Mouse (Mus musculus) kidney, postnatal 0 days (tissue): Measurements from ENCODE around the gene Olfr1328. TPM values are rescaled to one million over a fixed set of nuclear protein-coding genes. Genes with fewer than 3 reads are reported as not detected.
"Not testable (repeated sequence)": the region's sequence is repeated elsewhere in the genome, so short reads cannot be mapped to it uniquely, and the experiment has no call there.

Source experiments
- ATAC-seq: fragments of 200-750 bp; cut with Nextera tagmentation; replicated peaks from 2 replicates; pipeline ENCODE4 v1.8.0; 2017; ENCODE audit warnings: low read depth, moderate number of reproducible peaks, moderate TSS enrichment, moderate library complexity; ENCODE audit not compliant: low FRiP score
- DNase-seq: peaks from one replicate; pipeline ENCODE4 v3.0.0-alpha.2; 2016; ENCODE audit warnings: low spot score
- H3K27ac ChIP-seq: fragments of 300-500 bp; sonication (generic); 2 replicates; pipeline ENCODE4 v1.5.1; 2014; ENCODE audit warnings: mild to moderate bottlenecking
- H3K27me3 ChIP-seq: fragments of 300-500 bp; sonication (generic); 2 replicates; pipeline ENCODE4 v1.6.1; 2014; ENCODE audit warnings: low read length, mixed read lengths; ENCODE audit not compliant: insufficient read depth
- H3K36me3 ChIP-seq: fragments of 300-500 bp; sonication (generic); 2 replicates; pipeline ENCODE4 v1.6.1; 2014; ENCODE audit warnings: low read length, mixed read lengths; ENCODE audit not compliant: insufficient read depth
- H3K4me1 ChIP-seq: fragments of 300-500 bp; sonication (generic); replicated peaks from 2 replicates; pipeline ENCODE4 v1.6.1; 2014; ENCODE audit warnings: antibody characterized with exemption, low read length, mixed read lengths; ENCODE audit not compliant: insufficient read depth
- H3K4me2 ChIP-seq: fragments of 300-500 bp; sonication (generic); 2 replicates; pipeline ENCODE4 v1.6.1; 2014; ENCODE audit warnings: mild to moderate bottlenecking, low read length, moderate library complexity, mixed read lengths
- H3K4me3 ChIP-seq: fragments of 300-500 bp; sonication (generic); replicated peaks from 2 replicates; pipeline ENCODE4 v1.5.1; 2014; ENCODE audit warnings: low read depth, low read length
- H3K9ac ChIP-seq: fragments of 300-500 bp; sonication (generic); 2 replicates; pipeline ENCODE4 v1.6.1; 2014; ENCODE audit warnings: low read depth, low read length
- H3K9me3 ChIP-seq: fragments of 300-500 bp; sonication (generic); replicated peaks from 2 replicates; pipeline ENCODE4 v1.6.1; 2016; ENCODE audit warnings: low read length, inconsistent platforms, mixed read lengths
- CTCF ChIP-seq: IDR thresholded peaks from 2 replicates; pipeline ENCODE4 v1.5.1; 2016; ENCODE audit warnings: antibody characterized with exemption, low read depth, mild to moderate bottlenecking, moderate library complexity
- WGBS: fragments of 180-500 bp; shearing (Covaris S2); extraction: QIAGEN DNeasy Blood & Tissue Kit; methylation state at CpG from one replicate; pipeline ENCODE4 v1.1.7; 2014; 5-methylcytosine and 5-hydroxymethylcytosine counted together
- polyA plus RNA-seq: library from polyadenylated mRNA; unstranded; fragments of >200 nt; fragmentation: Nextera tagmentation; extraction: Ambion mirVana; gene quantifications from 2 replicates; pipeline ENCODE4 v1.2.1, GENCODE M21; 2015

The Olfr1328 gene
- polyA plus RNA-seq: not detected in 2 replicates

DNA sequence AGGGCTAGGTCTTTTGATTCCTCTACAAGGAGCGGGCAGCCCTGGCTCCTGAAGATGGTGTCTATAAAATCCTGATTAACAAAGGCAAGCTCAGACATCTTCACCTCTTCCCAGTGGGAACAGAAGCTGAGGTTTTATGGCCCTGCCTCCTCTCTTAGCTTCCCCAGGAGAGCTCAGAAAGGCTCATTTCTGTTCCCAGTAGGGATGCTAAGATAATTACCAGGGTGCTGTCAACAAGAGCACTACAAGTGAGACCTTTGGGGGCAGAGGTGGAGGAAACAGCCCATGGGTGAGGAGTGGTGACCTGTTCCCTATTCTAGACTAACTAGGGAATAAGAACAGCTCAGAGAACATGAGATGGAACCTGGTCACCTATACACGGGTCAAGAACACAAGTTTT is at the start of gene Olfr1328:
Gene Olfr1328, minus strand, starts transcription at position 101 of the 400 bp plus-strand sequence.
- ATAC-seq (no peak), DNase-seq (no peak)
- Histone ChIP-seq H3K4me1 (no peaks in the 10 kb centered on the region), H3K36me3 (no peaks in the 10 kb centered on the region), H3K4me3 (no peak within 1 kb of the TSS), H3K27ac (no peak within 1 kb of the TSS), H3K9ac (no peak within 1 kb of the TSS), H3K9me3 (no peaks in the 10 kb centered on the region), H3K27me3 (no peaks in the 10 kb centered on the region), H3K4me2 (no peak within 1 kb of the TSS)
- WGBS: 59% methylated on average over 2 of the region's 2 CpGs
- no peak for TF ChIP-seq CTCF

DNA sequence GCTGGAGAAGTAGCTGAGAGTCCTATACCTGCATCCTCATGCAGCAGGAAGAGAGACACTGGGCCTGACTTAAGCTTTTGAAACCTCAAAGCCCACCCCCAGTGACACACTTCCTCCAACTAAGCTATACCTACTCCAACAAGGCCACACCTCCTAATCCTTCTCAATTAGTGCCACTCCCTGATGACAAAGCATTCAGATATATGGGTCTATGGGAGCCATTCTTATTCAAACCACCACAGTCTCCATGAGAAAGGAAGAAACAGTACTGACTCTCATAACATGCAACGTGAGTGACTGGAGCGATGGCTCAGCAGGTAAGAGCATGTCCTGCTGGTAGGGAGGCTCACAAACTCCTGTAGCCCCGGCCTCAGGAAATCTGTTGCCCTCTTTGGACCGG is 46.9 kb upstream of the Olfr1328 start:
- H3K4me2 ChIP-seq: no peak overlapping the region
- no peak for DNase-seq
- H3K4me1 ChIP-seq: no peaks in the 10 kb centered on the region
- 92% methylated on average over 4 of the region's 4 CpGs for WGBS
- no peak for TF ChIP-seq CTCF
- no peaks in the 10 kb centered on the region for H3K36me3 ChIP-seq
- H3K27me3 ChIP-seq: no peaks in the 10 kb centered on the region
- no peak overlapping the region for H3K4me3 ChIP-seq
- no peak for ATAC-seq
- H3K9ac ChIP-seq: no peak overlapping the region
- H3K9me3 ChIP-seq: no peaks in the 10 kb centered on the region
- no peak overlapping the region for H3K27ac ChIP-seq

DNA sequence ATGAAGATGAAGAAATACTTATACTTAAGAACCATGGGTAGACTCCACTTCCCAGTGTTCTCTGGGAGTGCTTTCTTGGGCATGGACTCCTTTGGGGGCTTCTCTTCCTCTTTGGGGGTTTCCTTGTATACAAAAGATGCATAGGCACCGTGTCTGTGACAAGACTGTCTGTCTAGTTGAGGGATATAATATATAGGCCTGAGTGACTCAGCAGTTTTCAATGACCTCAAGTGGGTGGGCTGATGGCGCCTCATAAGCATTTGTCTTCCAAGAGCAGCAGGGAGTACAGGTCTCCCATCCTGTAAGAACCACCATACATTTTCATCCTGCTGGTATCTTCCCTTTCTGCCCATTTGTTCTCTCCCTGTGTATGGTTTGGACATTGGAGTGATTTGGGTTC is 34.9 kb upstream of the Olfr1328 start:
- no peaks in the 10 kb centered on the region for H3K9me3 ChIP-seq
- WGBS: 63% methylated on average over 2 of the region's 2 CpGs
- H3K9ac ChIP-seq: no peak overlapping the region
- H3K36me3 ChIP-seq: no peaks in the 10 kb centered on the region
- H3K4me2 ChIP-seq: no peak overlapping the region
- ATAC-seq (no peak), DNase-seq (no peak)
- TF ChIP-seq CTCF: no peak
- H3K4me3 ChIP-seq: no peak overlapping the region
- no peak overlapping the region for H3K27ac ChIP-seq
- no peaks in the 10 kb centered on the region for H3K27me3 ChIP-seq
- H3K4me1 ChIP-seq: no peaks in the 10 kb centered on the region

DNA sequence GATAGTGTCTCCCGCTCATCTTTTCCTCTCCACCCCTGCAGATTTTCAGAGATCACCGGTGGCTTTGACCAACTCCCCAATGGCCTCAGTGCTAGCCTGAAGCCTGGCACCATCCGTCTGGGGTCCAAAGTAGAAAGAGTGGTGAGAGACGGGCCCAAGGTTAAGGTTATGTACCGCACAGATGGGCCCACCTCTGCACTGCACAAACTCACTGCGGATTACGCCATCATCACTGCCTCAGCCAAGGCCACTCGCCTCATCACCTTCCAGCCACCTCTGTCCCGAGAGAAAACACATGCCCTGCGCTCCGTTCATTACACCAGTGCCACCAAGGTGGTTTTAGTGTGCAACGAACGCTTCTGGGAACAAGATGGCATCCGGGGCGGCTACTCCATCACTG is 29.3 kb upstream of the Olfr1328 start:
- Histone ChIP-seq H3K4me1 (no peaks in the 10 kb centered on the region), H3K27ac (no peak overlapping the region), H3K4me3 (no peak overlapping the region), H3K9me3 (no peaks in the 10 kb centered on the region), H3K9ac (no peak overlapping the region), H3K27me3 (no peaks in the 10 kb centered on the region), H3K36me3 (no peaks in the 10 kb centered on the region), H3K4me2 (no peak overlapping the region)
- DNase-seq (no peak), ATAC-seq (no peak)
- no peak for TF ChIP-seq CTCF
- WGBS: 90% methylated on average over 15 of the region's 15 CpGs

DNA sequence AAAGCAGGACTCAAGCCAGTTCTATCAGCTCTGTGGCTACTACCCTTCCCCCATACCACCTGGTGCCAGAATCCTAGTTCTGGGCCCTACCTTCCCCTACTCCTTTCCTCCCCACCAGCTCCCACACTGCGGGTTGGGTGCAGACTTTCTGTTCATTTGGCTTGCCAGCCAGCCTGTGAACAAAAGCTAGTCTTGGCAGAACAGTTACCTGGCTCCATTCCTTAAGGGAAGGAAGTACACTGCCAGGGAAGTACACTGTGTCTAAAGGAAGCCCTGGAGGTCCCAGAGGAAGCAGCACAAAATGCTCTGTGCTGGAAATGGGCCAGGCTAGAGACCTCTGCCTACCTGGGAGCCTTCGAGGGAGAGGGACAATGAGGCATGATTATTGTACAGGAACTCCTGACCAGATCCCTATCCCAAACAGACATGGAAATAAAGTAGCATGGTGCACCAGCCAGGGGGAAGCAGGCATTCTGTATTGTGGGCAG is 22.8 kb upstream of the Olfr1328 start, which contains the start of gene Lao1:
Gene Lao1, plus strand, starts transcription at position 438 of the 488 bp plus-strand sequence.
- no peak within 1 kb of the TSS for H3K4me3 ChIP-seq
- ATAC-seq: no peak
- H3K9ac ChIP-seq: no peak within 1 kb of the TSS
- peak; percentile 2 for DNase-seq
- no peak for TF ChIP-seq CTCF
- no peaks in the 10 kb centered on the region for H3K9me3 ChIP-seq
- H3K27ac ChIP-seq: no peak within 1 kb of the TSS
- H3K36me3 ChIP-seq: no peaks in the 10 kb centered on the region
- no peaks in the 10 kb centered on the region for H3K4me1 ChIP-seq
- no peak within 1 kb of the TSS for H3K4me2 ChIP-seq
- WGBS: 73% methylated on average over 2 of the region's 2 CpGs
- H3K27me3 ChIP-seq: no peaks in the 10 kb centered on the region

DNA sequence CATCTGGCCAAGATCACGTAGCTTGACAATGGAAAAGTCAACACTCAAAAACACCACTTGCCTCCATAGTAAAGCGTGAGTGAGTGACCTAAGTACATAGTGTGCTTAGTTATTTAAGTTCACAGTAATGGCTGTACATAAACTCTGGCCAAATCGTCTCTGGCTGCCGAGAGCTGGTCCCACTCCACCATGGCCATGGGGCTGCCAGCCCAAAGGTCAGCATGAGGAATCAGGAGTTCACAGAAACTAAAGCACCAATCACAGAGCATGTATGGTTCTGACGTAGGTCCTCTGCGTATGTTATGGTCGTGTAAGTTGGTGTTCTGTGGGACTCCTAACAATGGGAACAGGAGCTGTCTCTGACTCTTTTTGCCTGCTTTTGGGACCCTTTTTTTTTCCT is 20.4 kb upstream of the Olfr1328 start:
- no peak overlapping the region for H3K9ac ChIP-seq
- 83% methylated on average over 7 of the region's 7 CpGs for WGBS
- no peak for DNase-seq
- H3K27me3 ChIP-seq: no peaks in the 10 kb centered on the region
- H3K4me1 ChIP-seq: no peaks in the 10 kb centered on the region
- no peaks in the 10 kb centered on the region for H3K36me3 ChIP-seq
- TF ChIP-seq CTCF: no peak
- H3K27ac ChIP-seq: no peak overlapping the region
- ATAC-seq: no peak
- no peak overlapping the region for H3K4me2 ChIP-seq
- no peaks in the 10 kb centered on the region for H3K9me3 ChIP-seq
- no peak overlapping the region for H3K4me3 ChIP-seq

DNA sequence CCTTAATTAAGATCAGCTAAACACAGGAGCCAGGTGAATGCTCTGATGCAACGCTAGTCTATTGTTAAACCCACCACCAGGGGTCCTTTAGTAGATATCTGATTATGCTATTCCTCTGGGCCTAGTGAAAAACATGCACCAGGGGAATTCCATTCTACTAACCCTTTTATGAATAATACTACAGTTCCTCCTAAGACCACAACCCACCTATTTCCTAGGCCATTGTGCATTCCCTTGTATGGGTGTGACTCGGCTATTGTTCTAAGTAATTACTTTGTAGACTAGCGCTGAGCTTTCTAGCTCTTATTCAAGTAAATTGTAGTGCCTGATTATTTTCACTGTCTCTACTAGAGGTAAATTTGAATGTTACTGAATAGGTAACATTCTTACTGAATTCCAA is 7.1 kb downstream of the Olfr1328 start:
- not testable (repeated sequence) for H3K4me2 ChIP-seq, ATAC-seq, H3K4me3 ChIP-seq, H3K9ac ChIP-seq, H3K27me3 ChIP-seq, H3K4me1 ChIP-seq, H3K27ac ChIP-seq, DNase-seq, H3K36me3 ChIP-seq, H3K9me3 ChIP-seq
- 88% methylated on average over 3 of the region's 3 CpGs for WGBS

DNA sequence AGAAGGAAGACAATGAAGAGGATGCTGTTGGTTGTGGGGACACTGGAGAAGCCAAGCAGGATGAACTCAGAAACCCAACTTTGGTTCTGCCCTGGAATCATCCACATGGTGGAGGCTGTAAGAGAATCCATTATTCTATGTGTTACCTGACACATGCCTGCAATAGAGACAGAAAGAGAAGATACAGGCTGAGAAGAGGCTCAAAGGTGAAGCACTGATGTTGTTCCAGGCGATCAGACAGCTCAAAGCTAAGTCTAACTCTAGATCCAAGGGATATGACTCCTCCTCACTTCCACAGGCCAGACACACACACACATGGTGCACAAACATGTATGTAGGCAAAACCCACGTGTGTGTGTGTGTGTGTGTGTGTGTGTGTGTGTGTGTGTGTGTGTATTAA is 21.0 kb downstream of the Olfr1328 start, which contains the start of gene Olfr1329:
Gene Olfr1329, minus strand, starts transcription at position 101 of the 400 bp plus-strand sequence.
- not testable (repeated sequence) for H3K4me3 ChIP-seq, H3K4me1 ChIP-seq, ATAC-seq, H3K9ac ChIP-seq, H3K36me3 ChIP-seq, H3K27me3 ChIP-seq, DNase-seq, H3K27ac ChIP-seq, H3K4me2 ChIP-seq, H3K9me3 ChIP-seq
- whole genome bisulfite sequencing: 65% methylated on average over 2 of the region's 2 CpGs
